10 mouse cellular contexts compared by ENCODE assay signal in the genomic region with DNA sequence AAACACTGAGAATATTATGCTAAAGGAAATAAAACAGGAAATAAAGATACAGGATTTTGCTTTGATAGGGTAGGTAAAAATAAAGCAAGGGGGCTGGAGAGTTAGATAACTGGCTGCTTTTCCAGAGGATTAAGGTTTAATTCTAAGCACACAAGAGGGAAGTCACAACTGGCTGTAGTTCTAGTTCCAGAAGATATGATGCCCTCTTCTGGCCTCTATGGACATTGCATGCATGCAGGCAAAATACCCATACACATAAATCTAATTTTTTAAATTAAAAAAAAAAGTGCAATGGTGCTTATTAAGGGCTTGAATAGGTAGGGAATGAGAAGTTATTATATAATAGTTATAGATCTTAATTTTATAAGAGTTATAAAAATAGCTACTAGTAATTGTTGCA. TPM values are rescaled to one million over a fixed set of nuclear protein-coding genes. Genes with fewer than 3 reads are reported as not detected.
A peak's percentile ranks its signal among the peaks of the same experiment; 100 is the strongest.
DNase-seq lines count a peak whose midpoint lies in the region; ATAC-seq and TF ChIP-seq lines count a peak whose summit lies in the region.
"Had no signal": no experiment of that assay in that cellular context is flagged by ENCODE, and none has a peak within 500 bp of the region (broad histone marks: within the 10 kb centered on the region; RNA-seq: fewer than 3 reads in every experiment).

No protein-coding gene starts in this region.

- no peaks in the 10 kb centered on the region for H3K9me3 ChIP-seq in kidney, embryonic 16.5 days (ENCODE audit: low read length)
- no peaks in the 10 kb centered on the region for H3K9me3 ChIP-seq in CH12.LX (replicated peaks; ENCODE audit: low read length)
- H3K9me3 ChIP-seq: midbrain, embryonic 12.5 days had no signal

- TF ChIP-seq CTCF in CH12.LX (conservative IDR thresholded peaks at IDR 0.05 in 1 of 2, IDR thresholded peaks at IDR 0.05 in 1 of 2; ENCODE audit: low read depth in 2 of 2, low read length in 2 of 2), result peak; percentile 55 to 57

- intact Hi-C loops in gastrocnemius, postnatal 14 days (cut with DNase I; ENCODE audit: low total_unique reads), result no loop called here

- no peak overlapping the region for H3K27ac ChIP-seq in kidney, embryonic 16.5 days (ENCODE audit: low read length)
- H3K27ac ChIP-seq in CH12.LX (ENCODE audit: insufficient read depth, low read depth), result no peak overlapping the region
- H3K27ac ChIP-seq: midbrain, embryonic 12.5 days had no signal

- dilution Hi-C loops in CH12.LX (cut with MboI; ENCODE audit: extremely low pct_ligation_motif_present, extremely low pct_unique_long_range_greater_than_20kb, low sequenced_read_pairs), result no loop called here

- TF ChIP-seq POLR2A in CH12.LX (IDR thresholded peaks at IDR 0.05; ENCODE audit: low read depth, low read length), result no peak

- H3K9ac ChIP-seq in kidney, embryonic 16.5 days (replicated peaks; ENCODE audit: low read length), result no peak overlapping the region
- H3K9ac ChIP-seq in CH12.LX (ENCODE audit: insufficient read depth, low read depth), result no peak overlapping the region
- H3K9ac ChIP-seq: midbrain, embryonic 12.5 days had no signal

- TF ChIP-seq RAD21 in CH12.LX (IDR thresholded peaks at IDR 0.05; ENCODE audit: low read depth, low read length), result peak; percentile 27

- no peaks in the 10 kb centered on the region for H3K27me3 ChIP-seq in kidney, embryonic 16.5 days (ENCODE audit: insufficient read depth, low read length)
- H3K27me3 ChIP-seq in CH12.LX (replicated peaks), result no peaks in the 10 kb centered on the region
- H3K27me3 ChIP-seq: midbrain, embryonic 12.5 days had no signal

- in situ Hi-C loops in CH12.LX (cut with MboI; ENCODE audit: low pct_ligation_motif_present, low pct_unique_long_range_greater_than_20kb, low sequenced_read_pairs), result no loop called here

- H3K4me3 ChIP-seq in kidney, embryonic 16.5 days (ENCODE audit: low read length), result no peak overlapping the region
- H3K4me3 ChIP-seq in CH12.LX (replicated peaks in 1 of 3; ENCODE audit: low read depth in 2 of 3, low read length in 2 of 3, poor library complexity in 1 of 3), result no peak overlapping the region
- H3K4me3 ChIP-seq: midbrain, embryonic 12.5 days had no signal

- no peaks in the 10 kb centered on the region for H3K4me1 ChIP-seq in kidney, embryonic 16.5 days (ENCODE audit: insufficient read depth, low read length)
- H3K4me1 ChIP-seq in CH12.LX (ENCODE audit: control insufficient read depth in 1 of 2, insufficient read depth in 2 of 2), result no peaks in the 10 kb centered on the region
- H3K4me1 ChIP-seq: midbrain, embryonic 12.5 days had no signal

- ATAC-seq in kidney, embryonic 16.5 days (ENCODE audit: low FRiP score, low TSS enrichment), result no peak
- 0 out of 2 replicates have a peak, but pooled peaks have one; percentile 30 for ATAC-seq in megakaryocyte, adult 5-6 weeks (ENCODE audit: poor library complexity, severe bottlenecking)
- no peak for ATAC-seq in cerebellum, adult (ENCODE audit: insufficient number of reproducible peaks, low FRiP score, low TSS enrichment)

- H3K36me3 ChIP-seq in kidney, embryonic 16.5 days (ENCODE audit: insufficient read depth, low read length), result peaks cover 33% of the 10 kb centered on the region
- H3K36me3 ChIP-seq in CH12.LX (replicated peaks in 1 of 2; ENCODE audit: control insufficient read depth in 1 of 2, insufficient read depth in 1 of 2, low read length in 1 of 2), result peaks cover 19 to 52% of the 10 kb centered on the region in 2 experiments

- peak; percentile 18 for DNase-seq in kidney, adult 9 months
- DNase-seq in CH12.LX (ENCODE audit: extremely low read depth), result peak; percentile 29
- DNase-seq in NIH3T3 (ENCODE audit: low read depth), result peak; percentile 47
- DNase-seq in layer of hippocampus, adult 8-10 months (ENCODE audit: low spot score in 2 of 2), result no peak
- DNase-seq in gastrocnemius, postnatal 14 days, result no peak
- DNase-seq: layer of hippocampus, adult 9-11 months had no signal

- H3K79me2 ChIP-seq in CH12.LX (replicated peaks; ENCODE audit: control insufficient read depth, extremely low read depth, insufficient read depth, poor library complexity, severe bottlenecking), result no peaks in the 10 kb centered on the region

- no peak for TF ChIP-seq EP300 in CH12.LX (IDR thresholded peaks at IDR 0.05; ENCODE audit: low read length)

- no peak overlapping the region for H3K4me2 ChIP-seq in kidney, embryonic 16.5 days (replicated peaks; ENCODE audit: low read depth, low read length)
- no peak overlapping the region for H3K4me2 ChIP-seq in CH12.LX (ENCODE audit: insufficient read depth, low read depth, poor library complexity, severe bottlenecking)
- H3K4me2 ChIP-seq: midbrain, embryonic 12.5 days had no signal

TF ChIP-seq in CH12.LX, 34 proteins besides CTCF, POLR2A, EP300 and RAD21:
- no peak for TF ChIP-seq IRF4 (IDR thresholded peaks at IDR 0.05; ENCODE audit: low read depth, low read length)
- TF ChIP-seq MAX (IDR thresholded peaks at IDR 0.05; ENCODE audit: low read length), result no peak
- TF ChIP-seq ZKSCAN1 (IDR thresholded peaks at IDR 0.05; ENCODE audit: borderline replicate concordance, low read depth, low read length), result no peak
- TF ChIP-seq HCFC1 (IDR thresholded peaks at IDR 0.05; ENCODE audit: low read depth, low read length), result no peak
- peak; percentile 40 for TF ChIP-seq SMC3 (IDR thresholded peaks at IDR 0.05; ENCODE audit: low read depth, low read length)
TF ChIP-seq in CH12.LX: peak in this region for 1.

RNA-seq across cellular contexts. Expression of a gene that starts 37.2 kb away (rescaled TPM):
- polyA plus RNA-seq in kidney, embryonic 16.5 days (2015; fragmentation: Nextera tagmentation; extraction: Ambion mirVana), result 14.2 and 16.1 TPM in 2 replicates
- total RNA-seq in CH12.LX (2012; rRNA removed) (5.9 and 6.2 TPM in 2 replicates), CH12.LX (2014; rRNA removed) (5.2 and 5.4 TPM in 2 replicates)
- 17.0 and 20.6 TPM in 2 replicates for polyA plus RNA-seq in CH12.LX (2012; ENCODE audit: insufficient read length, low read depth)
- 65.1 and 71.0 TPM in 2 replicates for total RNA-seq in megakaryocyte, adult 5-6 weeks (2015)
- total RNA-seq in megakaryocyte, adult 5-6 weeks (2017), result 16.7 and 24.8 TPM in 2 replicates
- total RNA-seq in layer of hippocampus, adult 8-10 months (2022), result 10 to 100 TPM; 58.1 to 63.8 (median 62.3) TPM
- 10 to 100 TPM; 17.8 to 18.0 TPM for total RNA-seq in gastrocnemius, postnatal 14 days (2021)

RNA-seq across cellular contexts. Expression of a gene that starts 55.6 kb away (rescaled TPM):
- polyA plus RNA-seq in kidney, embryonic 16.5 days (2015; fragmentation: Nextera tagmentation; extraction: Ambion mirVana), result 28.5 and 36.9 TPM in 2 replicates
- total RNA-seq in CH12.LX (2012; rRNA removed), result 2.9 and 3.9 TPM in 2 replicates
- 1.9 and 2.4 TPM in 2 replicates for total RNA-seq in CH12.LX (2014; rRNA removed)
- 6.4 and 6.9 TPM in 2 replicates for polyA plus RNA-seq in CH12.LX (2012; ENCODE audit: insufficient read length, low read depth)
- 30.5 and 31.0 TPM in 2 replicates for total RNA-seq in megakaryocyte, adult 5-6 weeks (2015)
- 18.8 and 29.5 TPM in 2 replicates for total RNA-seq in megakaryocyte, adult 5-6 weeks (2017)
- 100 to 1,000 TPM; 108 to 119 (median 111) TPM for total RNA-seq in layer of hippocampus, adult 8-10 months (2022)
- total RNA-seq in gastrocnemius, postnatal 14 days (2021), result 100 to 1,000 TPM; 286 to 325 TPM

Comparison
In these comparisons a context has a peak if more than half of its experiments do, and no peak if none do; other contexts are left out.
1. DNase-seq: peak in kidney, adult 9 months (single experiment), CH12.LX (single experiment) and NIH3T3 (single experiment); none in layer of hippocampus, adult 8-10 months (0 of 2) and gastrocnemius, postnatal 14 days (single experiment).
2. RNA of a gene that starts 55.6 kb away (total RNA-seq): 286 to 325 TPM in gastrocnemius, postnatal 14 days, 108 to 119 TPM in layer of hippocampus, adult 8-10 months and 18.8 to 31.0 TPM in megakaryocyte, adult 5-6 weeks; 1.9 to 3.9 TPM in CH12.LX; every median in the first group is over 4 times any median in the second.